Mouse (Mus musculus) limb, embryonic 11.5 days (tissue): ENCODE measurements around the gene Gm3646. TPM values are rescaled to one million over a fixed set of nuclear protein-coding genes. Genes with fewer than 3 reads are reported as not detected.

Experiments
- ATAC-seq: fragments of 200-750 bp; cut with Nextera tagmentation; 2 replicates; pipeline ENCODE4 v1.8.0; 2017; ENCODE audit warnings: low read depth; ENCODE audit not compliant: insufficient number of reproducible peaks, low FRiP score, low TSS enrichment
- DNase-seq: peaks from one replicate; pipeline ENCODE4 v3.0.0-alpha.2; 2015; ENCODE audit warnings: low spot score
- H3K27ac ChIP-seq: fragments of 300-500 bp; sonication (generic); replicated peaks from 2 replicates; pipeline ENCODE4 v1.5.1; 2014; ENCODE audit warnings: low read depth, mild to moderate bottlenecking, low read length
- H3K27me3 ChIP-seq: fragments of 300-500 bp; sonication (generic); 2 replicates; pipeline ENCODE4 v1.6.1; 2014; ENCODE audit warnings: mild to moderate bottlenecking, low read length, mixed read lengths; ENCODE audit not compliant: control insufficient read depth, insufficient read depth
- H3K36me3 ChIP-seq: fragments of 300-500 bp; sonication (generic); 2 replicates; pipeline ENCODE4 v1.6.1; 2014; ENCODE audit warnings: mild to moderate bottlenecking, low read length, moderate library complexity, mixed read lengths; ENCODE audit not compliant: control insufficient read depth, insufficient read depth
- H3K4me1 ChIP-seq: fragments of 300-500 bp; sonication (generic); 2 replicates; pipeline ENCODE4 v1.6.1; 2014; ENCODE audit warnings: low read length, mixed read lengths; ENCODE audit not compliant: control insufficient read depth, insufficient read depth
- H3K4me2 ChIP-seq: fragments of 300-500 bp; sonication (generic); 2 replicates; pipeline ENCODE4 v1.6.1; 2014; ENCODE audit warnings: low read depth, mild to moderate bottlenecking, moderate library complexity; ENCODE audit not compliant: severe bottlenecking
- H3K4me3 ChIP-seq: fragments of 300-500 bp; sonication (generic); 2 replicates; pipeline ENCODE4 v1.5.1; 2014; ENCODE audit warnings: low read depth, low read length
- H3K9ac ChIP-seq: fragments of 300-500 bp; sonication (generic); 2 replicates; pipeline ENCODE4 v1.6.1; 2014; ENCODE audit warnings: mild to moderate bottlenecking, low read length
- H3K9me3 ChIP-seq: fragments of 300-500 bp; sonication (generic); 2 replicates; pipeline ENCODE4 v1.6.1; 2016; ENCODE audit warnings: low read length; ENCODE audit not compliant: control insufficient read depth
- WGBS: fragments of 180-500 bp; shearing (Covaris S2); extraction: QIAGEN DNeasy Blood & Tissue Kit; methylation state at CpG from one replicate; pipeline ENCODE4 v1.1.7; 2014; 5-methylcytosine and 5-hydroxymethylcytosine counted together
- polyA plus RNA-seq: library from polyadenylated mRNA; unstranded; fragments of >200 nt; fragmentation: Nextera tagmentation; extraction: Ambion mirVana; gene quantifications from 2 replicates; pipeline ENCODE4 v1.2.1, GENCODE M21; 2014

The Gm3646 gene
- polyA plus RNA-seq, 1 experiment from 2014 or later = not detected

DNA sequence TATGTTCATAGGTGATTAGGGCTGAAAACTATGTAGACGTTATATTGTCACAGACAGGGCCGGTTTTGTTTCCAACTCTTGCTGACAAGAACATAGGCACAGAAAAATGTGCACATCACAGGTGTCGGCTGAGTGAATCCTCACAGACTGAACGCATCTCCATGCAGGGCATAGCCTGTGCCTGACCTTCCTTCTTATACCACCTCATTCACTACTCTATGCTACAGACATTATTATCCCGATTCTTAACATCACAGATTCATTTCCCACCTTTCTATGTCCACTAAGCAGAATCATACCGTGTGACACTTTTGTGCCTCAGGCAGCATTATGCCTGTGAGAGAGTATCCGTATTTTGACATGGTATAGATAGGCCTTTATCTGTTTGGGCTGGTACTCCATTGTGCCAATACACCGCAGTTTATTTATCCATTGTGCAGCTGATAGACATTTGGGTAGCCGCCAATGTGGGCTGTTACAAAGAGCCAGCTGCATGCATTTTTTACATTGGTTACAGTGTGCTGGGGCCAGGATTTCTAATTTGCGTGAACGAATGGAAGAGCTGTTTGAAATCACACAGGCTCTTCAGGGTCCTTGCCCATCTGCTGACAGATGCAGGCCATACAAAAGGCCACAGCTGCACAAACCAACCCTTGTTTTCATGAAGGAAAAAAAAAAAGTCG lies 33.5 kb upstream of the Gm3646 start:
- no peak overlapping the region for H3K9ac ChIP-seq
- H3K36me3 ChIP-seq = no peaks in the 10 kb centered on the region
- WGBS = 87% methylated on average over 12 of the region's 12 CpGs
- ATAC-seq = no peak
- no peak overlapping the region for H3K27ac ChIP-seq
- H3K4me3 ChIP-seq = no peak overlapping the region
- H3K4me1 ChIP-seq = no peaks in the 10 kb centered on the region
- no peak for DNase-seq
- H3K4me2 ChIP-seq = no peak overlapping the region
- H3K9me3 ChIP-seq = no peaks in the 10 kb centered on the region
- H3K27me3 ChIP-seq = no peaks in the 10 kb centered on the region

DNA sequence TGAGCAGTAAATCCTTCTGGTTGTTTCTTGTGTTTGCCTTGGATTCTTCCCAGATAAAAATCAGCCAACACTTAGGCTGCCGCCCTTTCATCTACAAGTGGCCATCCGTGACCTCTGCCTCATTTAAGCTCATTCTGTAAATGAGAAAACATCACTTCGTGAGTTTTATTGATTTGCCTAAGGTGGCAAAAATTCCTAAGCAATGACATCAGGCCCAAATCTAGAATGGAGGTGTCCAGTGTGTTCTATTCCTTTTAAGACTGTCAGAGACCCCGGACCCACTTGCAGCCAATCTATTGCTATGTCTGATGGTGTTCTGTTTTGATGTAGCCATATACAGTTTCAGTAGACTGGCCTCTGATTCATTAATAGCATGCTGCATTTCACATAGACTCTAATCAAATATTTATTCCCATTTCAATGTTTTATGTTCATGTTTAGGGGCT lies 26.5 kb upstream of the Gm3646 start:
- 56% methylated on average over 4 of the region's 4 CpGs for WGBS
- H3K4me3 ChIP-seq = no peak overlapping the region
- DNase-seq (no peak), ATAC-seq (no peak)
- no peak overlapping the region for H3K9ac ChIP-seq
- no peaks in the 10 kb centered on the region for H3K36me3 ChIP-seq
- H3K4me1 ChIP-seq = no peaks in the 10 kb centered on the region
- no peak overlapping the region for H3K4me2 ChIP-seq
- H3K27me3 ChIP-seq = no peaks in the 10 kb centered on the region
- H3K27ac ChIP-seq = no peak overlapping the region
- no peaks in the 10 kb centered on the region for H3K9me3 ChIP-seq

DNA sequence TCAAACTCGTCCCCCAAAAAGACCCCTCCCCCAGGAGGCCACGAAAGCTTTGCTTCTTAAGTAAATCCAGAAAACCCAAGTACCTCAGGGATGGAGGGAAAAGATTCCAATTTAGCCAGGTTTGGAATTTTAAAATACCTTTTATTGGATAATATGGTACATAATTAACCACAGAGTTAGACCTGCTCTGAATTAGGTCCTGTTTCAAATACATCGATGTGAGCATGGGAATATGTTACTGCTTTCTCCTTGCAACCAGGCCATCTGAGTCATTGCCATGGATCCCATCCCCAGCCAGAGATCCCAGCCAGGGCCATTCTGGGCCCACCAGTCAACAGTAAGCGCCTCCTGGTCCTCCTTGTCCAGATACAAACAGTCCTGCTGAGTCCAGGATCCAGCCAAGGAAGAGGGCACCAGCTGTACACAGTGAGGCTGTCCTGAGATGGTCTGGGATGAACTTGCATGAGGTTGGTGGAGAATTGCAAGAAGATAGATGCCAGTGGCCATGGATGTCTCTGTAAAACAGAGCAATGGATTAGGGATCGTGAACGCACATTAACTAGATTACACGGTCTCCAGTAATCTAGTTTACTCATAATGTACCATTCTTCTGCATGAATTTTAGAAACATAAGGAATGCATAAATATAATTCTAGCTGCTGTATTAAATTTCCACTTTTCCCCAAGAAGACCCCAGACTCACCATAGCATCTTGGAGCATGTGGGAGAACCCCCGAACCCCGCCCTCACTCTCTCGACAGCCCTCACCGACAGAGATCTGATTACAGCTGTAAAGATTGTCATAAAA lies 25.9 kb upstream of the Gm3646 start:
- no peak overlapping the region for H3K4me3 ChIP-seq
- 67% methylated on average over 11 of the region's 11 CpGs for WGBS
- no peaks in the 10 kb centered on the region for H3K27me3 ChIP-seq
- no peak overlapping the region for H3K9ac ChIP-seq
- H3K27ac ChIP-seq = no peak overlapping the region
- DNase-seq (no peak), ATAC-seq (no peak)
- H3K4me2 ChIP-seq = no peak overlapping the region
- H3K9me3 ChIP-seq = no peaks in the 10 kb centered on the region
- no peaks in the 10 kb centered on the region for H3K4me1 ChIP-seq
- H3K36me3 ChIP-seq = no peaks in the 10 kb centered on the region

DNA sequence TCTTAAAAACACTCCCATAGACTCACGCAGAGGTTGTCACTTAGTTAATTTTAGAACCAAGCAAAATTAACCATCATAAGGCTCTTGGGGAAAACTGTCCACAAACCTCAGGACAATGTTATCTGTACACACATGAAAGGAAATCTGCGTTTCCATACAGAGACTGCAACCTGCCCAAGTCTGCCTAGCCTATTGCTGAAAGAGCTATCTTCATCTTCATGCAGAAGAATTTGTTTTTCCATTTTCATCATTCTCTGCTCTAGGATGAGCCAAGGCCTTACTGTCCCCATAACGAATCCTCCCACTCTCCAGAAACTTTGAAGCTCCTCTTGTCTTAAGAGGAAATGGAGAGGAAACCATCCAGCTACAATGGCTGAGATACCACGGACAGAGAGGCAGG lies 19.8 kb upstream of the Gm3646 start:
- Histone ChIP-seq H3K9ac (no peak overlapping the region), H3K27me3 (no peaks in the 10 kb centered on the region), H3K4me3 (no peak overlapping the region), H3K4me1 (no peaks in the 10 kb centered on the region), H3K4me2 (no peak overlapping the region), H3K27ac (no peak overlapping the region), H3K36me3 (no peaks in the 10 kb centered on the region), H3K9me3 (no peaks in the 10 kb centered on the region)
- no peak for DNase-seq
- 83% methylated on average over 4 of the region's 4 CpGs for WGBS
- no peak for ATAC-seq

DNA sequence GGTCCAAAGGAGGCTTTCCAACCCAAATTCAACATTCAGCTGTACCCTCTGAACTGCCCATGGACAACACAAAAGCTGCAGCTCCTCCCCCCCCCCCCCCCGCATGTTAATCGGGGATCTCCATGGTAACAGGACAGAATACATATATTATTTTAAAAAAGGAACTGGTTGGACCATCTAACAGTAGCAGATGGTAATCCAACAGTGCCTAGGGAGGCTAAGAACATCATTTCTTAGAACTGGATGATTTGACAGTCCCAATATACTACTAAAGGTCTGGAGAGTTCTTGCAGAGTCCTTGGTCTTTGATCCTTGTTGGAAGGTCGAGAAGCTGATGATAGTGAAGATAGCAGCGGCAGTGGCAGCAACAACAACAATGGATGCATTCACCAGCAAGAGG lies 19.1 kb upstream of the Gm3646 start:
- H3K9ac ChIP-seq = no peak overlapping the region
- H3K4me1 ChIP-seq = no peaks in the 10 kb centered on the region
- no peak overlapping the region for H3K4me2 ChIP-seq
- H3K27me3 ChIP-seq = no peaks in the 10 kb centered on the region
- H3K4me3 ChIP-seq = no peak overlapping the region
- ATAC-seq (no peak), DNase-seq (no peak)
- H3K27ac ChIP-seq = no peak overlapping the region
- H3K36me3 ChIP-seq = no peaks in the 10 kb centered on the region
- WGBS = 72% methylated on average over 4 of the region's 4 CpGs
- H3K9me3 ChIP-seq = no peaks in the 10 kb centered on the region

DNA sequence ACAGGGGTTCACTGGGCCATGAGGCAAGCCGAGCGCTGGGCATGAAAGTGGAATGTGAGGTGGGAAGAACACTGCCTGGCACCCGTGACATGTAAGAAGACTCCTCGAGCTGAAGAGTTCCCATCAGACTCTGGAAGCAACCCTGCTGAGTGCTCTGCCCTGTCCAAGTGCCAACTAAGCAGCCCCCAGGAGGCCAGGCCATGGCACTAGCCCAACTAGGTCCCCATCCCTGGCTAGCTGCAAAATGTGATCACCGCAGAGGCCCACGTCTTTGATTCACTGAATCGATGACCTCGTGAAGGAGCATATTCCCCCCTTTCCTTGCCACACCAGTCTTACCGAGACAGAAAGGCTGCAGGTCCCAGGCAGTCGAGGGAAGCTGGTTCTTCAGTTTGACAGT lies 14.5 kb upstream of the Gm3646 start:
- 82% methylated on average over 10 of the region's 10 CpGs for WGBS
- Histone ChIP-seq H3K27ac (no peak overlapping the region), H3K4me3 (no peak overlapping the region), H3K4me2 (no peak overlapping the region), H3K27me3 (no peaks in the 10 kb centered on the region), H3K9me3 (no peaks in the 10 kb centered on the region), H3K36me3 (no peaks in the 10 kb centered on the region), H3K4me1 (no peaks in the 10 kb centered on the region), H3K9ac (no peak overlapping the region)
- no peak for ATAC-seq
- DNase-seq = no peak

DNA sequence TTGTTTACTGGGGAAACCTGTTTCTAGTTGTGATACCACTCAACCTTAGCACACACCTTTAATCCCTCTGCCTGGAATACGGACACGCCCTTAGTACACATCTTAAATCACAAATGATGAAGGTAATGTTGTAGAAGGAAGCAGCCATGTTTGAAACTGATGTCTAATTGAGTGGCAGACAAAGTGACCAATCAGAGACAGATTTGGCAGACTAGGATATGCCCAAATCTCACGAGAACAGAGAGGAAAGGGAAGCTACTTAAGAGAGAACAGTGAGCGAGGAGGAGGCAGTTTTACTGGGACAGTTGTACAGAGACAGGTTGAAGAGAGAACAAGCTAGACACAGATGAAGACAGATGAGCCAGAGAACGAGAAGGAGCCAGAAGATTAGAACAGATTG lies 10.6 kb upstream of the Gm3646 start:
- no peaks in the 10 kb centered on the region for H3K36me3 ChIP-seq
- WGBS = 85% methylated on average over 5 of the region's 5 CpGs
- H3K9ac ChIP-seq = no peak overlapping the region
- ATAC-seq = no peak
- H3K9me3 ChIP-seq = no peaks in the 10 kb centered on the region
- H3K27me3 ChIP-seq = no peaks in the 10 kb centered on the region
- H3K27ac ChIP-seq = no peak overlapping the region
- no peak overlapping the region for H3K4me3 ChIP-seq
- no peak for DNase-seq
- H3K4me1 ChIP-seq = no peaks in the 10 kb centered on the region
- H3K4me2 ChIP-seq = no peak overlapping the region

DNA sequence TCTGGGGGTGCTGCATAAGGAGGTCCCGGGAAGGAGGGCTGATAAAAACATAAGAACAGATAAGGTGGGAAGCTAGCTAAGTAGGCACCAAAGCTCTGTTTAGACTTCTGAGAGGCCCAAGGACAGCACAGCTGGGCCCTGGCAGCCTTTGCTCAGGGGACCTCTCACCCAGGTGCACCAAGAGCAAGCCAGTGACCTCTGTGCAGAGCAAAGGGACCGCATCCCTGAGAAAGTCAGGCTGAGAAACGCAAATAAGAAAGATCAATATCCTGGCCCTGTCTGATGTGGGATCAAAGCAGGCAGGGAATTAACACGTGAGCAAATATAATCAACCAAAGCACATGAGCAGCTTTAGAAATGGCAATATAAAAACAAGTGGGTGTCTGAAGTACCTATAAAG lies 7.9 kb upstream of the Gm3646 start:
- ATAC-seq (no peak), DNase-seq (no peak)
- Histone ChIP-seq H3K4me2 (no peak overlapping the region), H3K36me3 (no peaks in the 10 kb centered on the region), H3K4me1 (no peaks in the 10 kb centered on the region), H3K9ac (no peak overlapping the region), H3K4me3 (no peak overlapping the region), H3K9me3 (no peaks in the 10 kb centered on the region), H3K27me3 (no peaks in the 10 kb centered on the region), H3K27ac (no peak overlapping the region)
- 70% methylated on average over 4 of the region's 4 CpGs for WGBS
